Mouse (Mus musculus) retina, adult 2 months (tissue): Measurements from ENCODE around the gene Allc.
A peak's percentile ranks its signal among the peaks of the same experiment; 100 is the strongest.

Source experiments
- DNase-seq: peaks from one replicate; pipeline ENCODE4 v3.0.0-alpha.2; 2012; ENCODE audit warnings: low read depth, low spot score

Gene Allc

GRCm38 (mm10) chr12:28582423-28582822 lies at the start of gene Allc:
TSS of gene Allc (minus strand) at chr12:28582523.
- no peak for DNase-seq

- no peak for DNase-seq
Observed at GRCm38 (mm10) chr12:28628436-28628835, 46.1 kb upstream of the Allc start.

GRCm38 (mm10) chr12:28627092-28627491 lies 44.8 kb upstream of the Allc start:
- no peak for DNase-seq

GRCm38 (mm10) chr12:28625407-28625806 lies 43.1 kb upstream of the Allc start:
- DNase-seq: no peak

GRCm38 (mm10) chr12:28624251-28624650 lies 41.9 kb upstream of the Allc start:
- no peak for DNase-seq

- DNase-seq: no peak
Observed at GRCm38 (mm10) chr12:28623195-28623594, 40.9 kb upstream of the Allc start, which contains the start of gene Colec11. TSS of gene Colec11 (minus strand) at chr12:28623377.

GRCm38 (mm10) chr12:28622641-28623040 lies 40.3 kb upstream of the Allc start:
- DNase-seq: no peak

GRCm38 (mm10) chr12:28622167-28622532 lies 39.8 kb upstream of the Allc start:
- no peak for DNase-seq

- DNase-seq: no peak
Observed at GRCm38 (mm10) chr12:28621451-28622166, 39.3 kb upstream of the Allc start.

- no peak for DNase-seq
Observed at GRCm38 (mm10) chr12:28617297-28617696, 35.0 kb upstream of the Allc start.

- no peak for DNase-seq
Observed at GRCm38 (mm10) chr12:28614401-28614800, 32.1 kb upstream of the Allc start.

- DNase-seq: no peak
Observed at GRCm38 (mm10) chr12:28612391-28612790, 30.1 kb upstream of the Allc start.

- DNase-seq: no peak
Observed at GRCm38 (mm10) chr12:28607546-28608305, 25.4 kb upstream of the Allc start.

GRCm38 (mm10) chr12:28603494-28603893 lies 21.2 kb upstream of the Allc start:
- DNase-seq: no peak

GRCm38 (mm10) chr12:28602259-28602658 lies 19.9 kb upstream of the Allc start:
- no peak for DNase-seq

- DNase-seq: no peak
Observed at GRCm38 (mm10) chr12:28598526-28598991, 16.2 kb upstream of the Allc start.

- no peak for DNase-seq
Observed at GRCm38 (mm10) chr12:28598110-28598509, 15.8 kb upstream of the Allc start.

- DNase-seq: no peak
Observed at GRCm38 (mm10) chr12:28597699-28598098, 15.4 kb upstream of the Allc start.

- no peak for DNase-seq
Observed at GRCm38 (mm10) chr12:28596851-28597250, 14.5 kb upstream of the Allc start.

GRCm38 (mm10) chr12:28590428-28590827 lies 8.1 kb upstream of the Allc start:
- no peak for DNase-seq

GRCm38 (mm10) chr12:28589090-28589868 lies 7.0 kb upstream of the Allc start:
- DNase-seq: peak; percentile 71

- no peak for DNase-seq
Observed at GRCm38 (mm10) chr12:28587949-28588348, 5.6 kb upstream of the Allc start.
